Mouse (Mus musculus): ENCODE results near the gene Hus1. TPM values are rescaled to one million over a fixed set of nuclear protein-coding genes. Genes with fewer than 3 reads are reported as not detected.

Hus1 gene
- polyA plus RNA-seq (2015; fragmentation: Nextera tagmentation; extraction: Ambion mirVana) = 6.4 and 7.1 TPM in 2 replicates

DNA sequence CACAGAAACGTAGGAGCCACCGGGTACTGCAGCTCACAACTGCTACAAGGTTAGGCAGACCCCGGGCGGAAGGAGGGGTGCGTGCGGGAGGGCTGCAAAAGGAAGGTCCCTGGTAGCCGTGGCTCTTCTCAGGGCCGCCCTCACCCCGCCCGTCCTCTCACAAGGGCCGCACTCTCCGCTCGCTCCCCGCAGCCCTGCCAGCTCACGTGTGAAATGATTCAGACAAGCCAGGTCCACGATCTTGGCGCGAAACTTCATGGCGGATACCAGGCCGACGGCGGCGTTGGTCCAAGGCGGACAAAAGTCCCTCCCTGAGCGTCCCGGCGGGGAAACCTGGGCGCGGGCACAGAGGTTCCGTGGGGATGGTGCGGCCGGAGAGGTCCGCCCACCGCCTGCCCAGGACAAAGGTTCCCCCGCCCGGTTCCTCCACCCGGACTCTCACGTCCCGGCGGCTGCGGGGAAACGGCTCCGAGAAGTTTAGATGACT lies at the start of gene Hus1:
TSS of gene Hus1 (minus strand) at position 339 of the 487 bp plus-strand sequence.
- peak; percentile 91 for DNase-seq (ENCODE audit: low spot score)
- H3K9ac ChIP-seq (replicated peaks; ENCODE audit: low read depth) = peak within 1 kb of the TSS; percentile 68
- peak within 1 kb of the TSS; percentile 63 for H3K4me3 ChIP-seq (ENCODE audit: low read depth, low read length)
- WGBS = under 1% methylated on average over 43 of the region's 43 CpGs
- no peaks in the 10 kb centered on the region for H3K27me3 ChIP-seq (replicated peaks; ENCODE audit: insufficient read depth, low read length)
- no peak for TF ChIP-seq CTCF (IDR thresholded peaks at IDR 0.05)
- TF ChIP-seq EP300 (IDR thresholded peaks at IDR 0.05) = peak; percentile 26; the same call in 1 of the 2 replicates
- H3K9me3 ChIP-seq (ENCODE audit: low read length) = no peaks in the 10 kb centered on the region
- H3K27ac ChIP-seq (ENCODE audit: low read length) = peak within 1 kb of the TSS; percentile 72
- H3K36me3 ChIP-seq (ENCODE audit: insufficient read depth, low read length) = peaks cover 4% of the 10 kb centered on the region; the same call in 1 of the 2 replicates
- peak within 1 kb of the TSS; percentile 58 for H3K4me2 ChIP-seq (replicated peaks; ENCODE audit: low read depth, low read length)
- no peaks in the 10 kb centered on the region for H3K4me1 ChIP-seq (ENCODE audit: insufficient read depth, low read depth, low read length)
- ATAC-seq = peak; percentile 98

DNA sequence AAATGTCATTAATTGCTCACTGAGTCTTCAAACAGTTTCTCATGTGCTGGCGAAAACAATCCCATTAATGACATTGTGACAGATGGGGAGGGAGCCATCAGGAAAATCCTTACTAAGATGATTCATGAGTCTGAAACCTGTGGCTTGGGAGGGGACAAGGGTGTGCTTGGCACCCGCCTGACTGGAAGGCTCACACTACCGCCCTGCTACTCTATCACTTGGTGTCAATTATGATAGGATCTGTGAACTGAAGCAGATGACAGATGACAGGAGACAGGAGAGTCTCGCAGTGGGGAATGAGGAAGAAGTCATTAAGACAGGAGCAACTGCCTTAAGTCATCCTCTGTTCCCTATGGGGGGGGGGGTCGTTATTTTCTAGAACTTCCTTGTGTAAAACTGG lies 49.5 kb upstream of the Hus1 start:
- H3K4me3 ChIP-seq (ENCODE audit: low read depth, low read length) = no peak overlapping the region
- H3K4me1 ChIP-seq (ENCODE audit: insufficient read depth, low read depth, low read length) = no peaks in the 10 kb centered on the region
- no peak for ATAC-seq
- no peaks in the 10 kb centered on the region for H3K36me3 ChIP-seq (ENCODE audit: insufficient read depth, low read length)
- no peak overlapping the region for H3K4me2 ChIP-seq (replicated peaks; ENCODE audit: low read depth, low read length)
- H3K9ac ChIP-seq (replicated peaks; ENCODE audit: low read depth) = no peak overlapping the region
- H3K27me3 ChIP-seq (replicated peaks; ENCODE audit: insufficient read depth, low read length) = no peaks in the 10 kb centered on the region
- DNase-seq (ENCODE audit: low spot score) = no peak
- no peak for TF ChIP-seq CTCF (IDR thresholded peaks at IDR 0.05)
- WGBS = 44% methylated on average over 5 of the region's 5 CpGs
- H3K9me3 ChIP-seq (ENCODE audit: low read length) = no peaks in the 10 kb centered on the region
- no peak overlapping the region for H3K27ac ChIP-seq (ENCODE audit: low read length)

DNA sequence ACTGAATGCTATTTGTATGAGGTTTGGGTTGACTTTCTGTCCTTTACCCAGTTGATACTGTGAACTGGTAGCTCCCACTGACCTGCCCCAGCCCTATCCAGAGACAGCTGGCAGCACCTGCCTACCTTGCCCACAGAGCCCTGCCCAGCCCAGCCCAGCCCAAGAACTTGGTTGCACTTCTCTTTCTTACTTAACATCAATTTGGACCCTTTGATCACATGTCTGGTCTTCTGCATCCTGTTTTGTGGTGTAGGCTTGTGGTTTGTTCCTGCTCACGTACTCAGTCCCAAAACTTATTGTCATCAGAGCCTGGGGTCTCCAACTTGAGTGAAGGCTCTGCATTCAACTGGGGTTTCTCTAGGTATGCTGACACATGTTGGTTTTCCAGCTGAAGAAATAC lies 49.0 kb upstream of the Hus1 start:
- no peak for ATAC-seq

DNA sequence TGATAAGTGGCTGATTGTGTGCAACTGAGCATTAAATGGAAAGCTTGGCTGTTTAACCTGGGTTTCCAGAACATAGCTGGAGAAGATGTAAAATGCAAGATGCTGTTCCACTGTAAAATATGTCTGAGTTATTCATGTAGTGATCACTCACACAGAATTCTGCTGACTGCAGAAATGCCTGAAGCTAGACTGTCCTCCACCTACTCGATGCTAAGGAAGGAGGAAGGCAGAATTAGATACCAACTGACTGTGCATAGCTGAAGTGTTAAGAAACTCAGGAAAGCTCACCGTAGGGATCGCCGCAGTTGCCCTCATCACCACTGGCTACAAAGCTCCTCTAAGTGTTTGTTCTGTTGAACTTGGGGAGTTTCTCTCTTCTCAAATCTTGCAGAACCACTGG lies 46.7 kb upstream of the Hus1 start:
- no peak for TF ChIP-seq CTCF (IDR thresholded peaks at IDR 0.05)
- TF ChIP-seq EP300 (IDR thresholded peaks at IDR 0.05) = no peak
- Histone ChIP-seq H3K9me3 (ENCODE audit: low read length) (no peaks in the 10 kb centered on the region), H3K27ac (ENCODE audit: low read length) (no peak overlapping the region), H3K27me3 (replicated peaks; ENCODE audit: insufficient read depth, low read length) (no peaks in the 10 kb centered on the region), H3K4me1 (ENCODE audit: insufficient read depth, low read depth, low read length) (no peaks in the 10 kb centered on the region), H3K9ac (replicated peaks; ENCODE audit: low read depth) (no peak overlapping the region), H3K4me2 (replicated peaks; ENCODE audit: low read depth, low read length) (no peak overlapping the region), H3K36me3 (ENCODE audit: insufficient read depth, low read length) (no peaks in the 10 kb centered on the region), H3K4me3 (ENCODE audit: low read depth, low read length) (no peak overlapping the region)
- WGBS = 62% methylated on average over 4 of the region's 4 CpGs
- no peak for DNase-seq (ENCODE audit: low spot score)
- no peak for ATAC-seq

More for the DNA sequence above, 49.0 kb upstream of the Hus1 start:
- 75% methylated on average over 1 of the region's 1 CpGs for WGBS
- Histone ChIP-seq H3K4me1 (ENCODE audit: insufficient read depth, low read depth, low read length) (no peaks in the 10 kb centered on the region), H3K9me3 (ENCODE audit: low read length) (no peaks in the 10 kb centered on the region), H3K9ac (replicated peaks; ENCODE audit: low read depth) (no peak overlapping the region), H3K27me3 (replicated peaks; ENCODE audit: insufficient read depth, low read length) (no peaks in the 10 kb centered on the region), H3K4me3 (ENCODE audit: low read depth, low read length) (no peak overlapping the region), H3K27ac (ENCODE audit: low read length) (no peak overlapping the region), H3K36me3 (ENCODE audit: insufficient read depth, low read length) (no peaks in the 10 kb centered on the region), H3K4me2 (replicated peaks; ENCODE audit: low read depth, low read length) (no peak overlapping the region)
- no peak for DNase-seq (ENCODE audit: low spot score)
- no peak for TF ChIP-seq CTCF (IDR thresholded peaks at IDR 0.05)
- no peak for TF ChIP-seq EP300 (IDR thresholded peaks at IDR 0.05)

DNA sequence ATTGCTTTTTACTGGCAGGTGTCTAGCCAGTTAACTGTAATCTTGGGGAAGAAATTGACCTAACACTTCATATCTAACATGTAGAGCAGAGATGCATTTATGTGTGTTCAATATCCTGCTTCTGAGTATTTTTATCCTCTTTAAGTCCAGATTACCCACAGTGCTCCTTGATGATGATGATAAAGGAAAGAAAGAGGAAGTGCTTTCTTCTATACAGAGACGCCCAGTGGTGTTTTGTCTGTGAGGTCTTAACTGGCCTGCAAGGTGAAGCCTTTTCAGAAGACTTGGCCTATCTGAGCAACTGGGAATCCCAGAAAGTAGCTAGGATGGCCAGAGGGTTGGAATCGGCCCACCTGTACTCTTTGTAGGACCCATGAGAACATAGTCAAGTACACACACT lies 45.9 kb upstream of the Hus1 start:
- no peak overlapping the region for H3K27ac ChIP-seq (ENCODE audit: low read length)
- TF ChIP-seq CTCF (IDR thresholded peaks at IDR 0.05) (no peak), EP300 (IDR thresholded peaks at IDR 0.05) (no peak)
- DNase-seq (ENCODE audit: low spot score) (no peak), ATAC-seq (no peak)
- no peaks in the 10 kb centered on the region for H3K27me3 ChIP-seq (replicated peaks; ENCODE audit: insufficient read depth, low read length)
- no peak overlapping the region for H3K4me3 ChIP-seq (ENCODE audit: low read depth, low read length)
- H3K4me2 ChIP-seq (replicated peaks; ENCODE audit: low read depth, low read length) = no peak overlapping the region
- H3K9ac ChIP-seq (replicated peaks; ENCODE audit: low read depth) = no peak overlapping the region
- H3K36me3 ChIP-seq (ENCODE audit: insufficient read depth, low read length) = no peaks in the 10 kb centered on the region
- H3K4me1 ChIP-seq (ENCODE audit: insufficient read depth, low read depth, low read length) = no peaks in the 10 kb centered on the region
- no peaks in the 10 kb centered on the region for H3K9me3 ChIP-seq (ENCODE audit: low read length)
- 70% methylated on average over 2 of the region's 2 CpGs for WGBS

DNA sequence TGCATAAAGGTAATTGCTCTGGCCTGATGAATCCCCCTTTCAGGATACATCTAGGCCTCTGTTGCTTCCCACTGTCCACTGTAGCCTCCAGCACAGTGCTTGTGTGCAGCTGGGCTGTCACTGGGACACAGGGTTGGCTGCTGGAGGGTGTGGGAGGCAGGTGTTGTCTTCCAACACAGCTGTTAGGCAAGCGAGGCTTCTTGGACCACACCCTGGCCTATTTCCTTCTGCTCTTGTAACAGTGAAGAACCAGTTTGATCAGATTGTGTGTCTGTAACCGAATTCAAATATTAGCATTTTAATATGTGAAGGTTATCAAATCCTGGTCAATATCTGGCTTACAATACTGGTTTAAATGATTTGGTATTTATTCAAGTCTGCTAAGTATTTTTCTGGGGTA lies 40.9 kb upstream of the Hus1 start:
- no peaks in the 10 kb centered on the region for H3K36me3 ChIP-seq (ENCODE audit: insufficient read depth, low read length)
- no peak overlapping the region for H3K4me2 ChIP-seq (replicated peaks; ENCODE audit: low read depth, low read length)
- no peak overlapping the region for H3K4me3 ChIP-seq (ENCODE audit: low read depth, low read length)
- H3K27me3 ChIP-seq (replicated peaks; ENCODE audit: insufficient read depth, low read length) = no peaks in the 10 kb centered on the region
- H3K9ac ChIP-seq (replicated peaks; ENCODE audit: low read depth) = no peak overlapping the region
- 51% methylated on average over 2 of the region's 2 CpGs for WGBS
- no peaks in the 10 kb centered on the region for H3K4me1 ChIP-seq (ENCODE audit: insufficient read depth, low read depth, low read length)
- no peak for ATAC-seq
- DNase-seq (ENCODE audit: low spot score) = no peak
- H3K27ac ChIP-seq (ENCODE audit: low read length) = no peak overlapping the region
- TF ChIP-seq EP300 (IDR thresholded peaks at IDR 0.05) (no peak), CTCF (IDR thresholded peaks at IDR 0.05) (no peak)
- H3K9me3 ChIP-seq (ENCODE audit: low read length) = no peaks in the 10 kb centered on the region

DNA sequence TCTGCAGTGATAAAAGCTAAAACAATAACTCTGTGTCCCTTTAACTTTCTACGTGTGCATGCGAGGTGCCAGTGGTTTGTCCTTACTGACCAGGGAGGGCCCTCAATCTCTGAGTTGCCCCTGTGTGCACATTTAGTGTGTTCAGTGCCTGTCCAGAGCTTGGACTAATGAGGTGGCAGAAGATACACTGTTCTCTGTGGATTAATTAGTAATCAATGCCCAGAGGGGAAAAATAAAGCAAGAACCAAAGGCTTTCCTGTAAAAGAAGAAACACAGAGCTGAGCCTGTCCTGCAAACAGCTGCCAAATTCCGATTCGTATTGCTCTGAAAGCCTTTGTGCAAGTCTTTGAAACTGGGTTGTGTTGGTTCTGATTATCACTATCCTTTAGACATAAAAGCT lies 39.2 kb upstream of the Hus1 start:
- ATAC-seq (no peak), DNase-seq (ENCODE audit: low spot score) (no peak)
- no peak overlapping the region for H3K27ac ChIP-seq (ENCODE audit: low read length)
- H3K9ac ChIP-seq (replicated peaks; ENCODE audit: low read depth) = no peak overlapping the region
- WGBS = 85% methylated on average over 4 of the region's 4 CpGs
- no peaks in the 10 kb centered on the region for H3K9me3 ChIP-seq (ENCODE audit: low read length)
- TF ChIP-seq EP300 (IDR thresholded peaks at IDR 0.05) = no peak
- TF ChIP-seq CTCF (IDR thresholded peaks at IDR 0.05) = no peak
- no peaks in the 10 kb centered on the region for H3K27me3 ChIP-seq (replicated peaks; ENCODE audit: insufficient read depth, low read length)
- H3K4me2 ChIP-seq (replicated peaks; ENCODE audit: low read depth, low read length) = no peak overlapping the region
- H3K4me1 ChIP-seq (ENCODE audit: insufficient read depth, low read depth, low read length) = no peaks in the 10 kb centered on the region
- H3K4me3 ChIP-seq (ENCODE audit: low read depth, low read length) = no peak overlapping the region
- no peaks in the 10 kb centered on the region for H3K36me3 ChIP-seq (ENCODE audit: insufficient read depth, low read length)
